Mouse (Mus musculus): Measurements from ENCODE around the gene Hic1.
"Not testable (repeated sequence)": the region's sequence is repeated elsewhere in the genome, so short reads cannot be mapped to it uniquely, and the experiment has no call there.

Hic1 gene

DNA sequence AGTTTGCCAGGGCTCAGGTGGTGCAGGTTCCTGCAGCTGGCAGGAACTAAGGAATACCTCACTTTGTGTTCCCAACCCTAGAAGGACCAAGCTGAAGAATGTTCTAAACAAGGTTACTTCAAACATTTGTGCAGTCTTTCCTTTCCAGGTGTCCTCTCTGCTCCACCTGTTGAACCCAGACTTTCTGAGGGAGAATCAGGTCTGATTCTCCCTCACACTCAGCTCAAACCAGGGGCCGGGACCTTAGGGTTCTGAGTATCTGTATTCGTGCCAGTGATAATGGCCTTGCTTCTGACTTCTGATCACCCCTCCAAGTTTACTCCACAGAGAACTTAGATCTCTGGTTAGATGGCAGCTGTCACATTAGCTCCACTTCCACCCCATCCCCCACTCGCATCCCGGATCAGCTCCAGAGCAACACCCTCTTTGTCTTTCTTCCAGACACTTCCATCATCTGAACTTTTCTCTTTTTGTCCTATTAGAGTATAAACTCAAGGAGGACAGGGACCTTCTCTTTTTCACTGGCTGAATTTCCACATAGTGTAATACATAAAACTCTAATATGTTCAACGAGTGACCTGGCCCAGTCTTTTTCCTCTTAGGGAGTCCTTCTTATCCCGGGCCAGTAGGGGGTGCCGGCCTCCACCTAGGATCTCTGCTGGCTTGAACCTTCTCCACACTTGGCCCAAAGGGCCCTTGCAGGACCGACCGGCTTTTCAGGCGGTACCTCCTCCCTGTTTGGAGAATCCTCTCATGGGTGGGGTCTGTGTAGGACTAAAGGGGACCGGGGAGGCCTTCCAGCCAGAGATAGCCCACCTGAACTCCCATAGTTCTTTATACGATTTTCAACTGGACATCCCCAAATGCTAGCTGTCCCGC lies 23.3 kb upstream of the Hic1 start:
- peak; percentile 93 for DNase-seq

DNA sequence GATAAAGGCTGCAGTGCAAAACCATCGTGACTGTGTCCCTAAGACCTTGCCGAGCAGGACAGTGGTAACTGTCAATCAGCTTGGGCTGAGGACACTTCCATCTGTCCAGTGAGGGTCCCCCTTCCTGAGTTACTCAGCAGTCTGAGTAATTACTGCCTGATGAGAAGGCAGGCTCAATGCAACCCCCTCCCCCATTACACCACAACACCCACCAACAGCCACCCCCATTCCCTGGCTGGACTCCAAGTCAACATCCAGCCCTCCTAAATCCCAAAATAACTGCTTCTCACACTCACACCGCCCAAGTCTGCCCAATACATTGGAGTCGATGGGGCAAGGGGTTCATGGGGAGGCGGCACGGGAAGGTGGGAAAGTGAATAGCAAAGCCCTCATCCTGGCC lies 22.5 kb upstream of the Hic1 start:
- no peak for DNase-seq

DNA sequence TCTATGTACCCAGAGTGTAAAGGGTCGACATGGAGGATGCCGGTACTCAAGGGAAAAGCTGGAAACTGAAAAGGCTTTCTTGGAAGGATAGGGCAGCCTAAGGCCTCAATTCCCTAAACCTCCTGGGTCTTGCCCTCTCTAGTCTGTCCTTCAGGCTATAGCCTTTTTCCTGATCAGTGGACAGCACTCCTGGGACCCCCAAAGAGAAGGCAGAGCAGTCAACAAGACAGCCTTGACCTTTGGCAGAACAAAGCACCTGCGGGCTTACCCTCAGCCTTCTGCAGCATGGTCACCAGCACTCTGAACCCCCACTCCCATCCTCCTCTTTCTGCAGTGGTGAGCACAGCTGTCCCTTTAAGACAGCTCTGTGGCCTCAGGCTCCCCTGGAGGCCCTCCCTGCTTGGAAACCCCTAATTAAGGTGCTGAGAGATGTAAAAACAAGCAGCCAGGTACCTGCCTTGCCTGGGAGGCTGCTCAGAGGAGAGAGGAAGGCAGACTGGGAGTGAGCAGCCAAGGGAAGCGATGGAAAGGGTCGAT lies 21.7 kb upstream of the Hic1 start, which contains the start of gene Dph1:
Gene Dph1, minus strand, starts transcription at position 337 of the 537 bp plus-strand sequence.
- no peak for DNase-seq

DNA sequence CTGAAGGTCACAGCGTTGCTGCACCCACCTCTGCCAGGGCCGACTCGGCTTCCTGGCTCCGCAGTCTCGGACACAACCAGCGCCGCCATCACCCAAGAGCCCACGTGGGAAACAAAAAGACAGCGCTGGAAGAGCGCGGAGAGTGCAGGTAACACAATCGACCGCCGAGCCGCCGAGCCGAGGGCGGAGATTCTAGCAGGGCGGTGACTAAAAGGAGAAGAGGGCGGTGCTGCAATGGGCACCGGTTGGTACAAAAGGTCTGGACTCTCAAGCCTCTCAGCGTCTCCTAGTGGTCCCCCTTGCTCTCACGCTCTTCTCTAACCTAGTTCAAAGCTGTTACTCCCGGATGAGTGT lies 21.0 kb upstream of the Hic1 start:
- DNase-seq, result peak; percentile 92

DNA sequence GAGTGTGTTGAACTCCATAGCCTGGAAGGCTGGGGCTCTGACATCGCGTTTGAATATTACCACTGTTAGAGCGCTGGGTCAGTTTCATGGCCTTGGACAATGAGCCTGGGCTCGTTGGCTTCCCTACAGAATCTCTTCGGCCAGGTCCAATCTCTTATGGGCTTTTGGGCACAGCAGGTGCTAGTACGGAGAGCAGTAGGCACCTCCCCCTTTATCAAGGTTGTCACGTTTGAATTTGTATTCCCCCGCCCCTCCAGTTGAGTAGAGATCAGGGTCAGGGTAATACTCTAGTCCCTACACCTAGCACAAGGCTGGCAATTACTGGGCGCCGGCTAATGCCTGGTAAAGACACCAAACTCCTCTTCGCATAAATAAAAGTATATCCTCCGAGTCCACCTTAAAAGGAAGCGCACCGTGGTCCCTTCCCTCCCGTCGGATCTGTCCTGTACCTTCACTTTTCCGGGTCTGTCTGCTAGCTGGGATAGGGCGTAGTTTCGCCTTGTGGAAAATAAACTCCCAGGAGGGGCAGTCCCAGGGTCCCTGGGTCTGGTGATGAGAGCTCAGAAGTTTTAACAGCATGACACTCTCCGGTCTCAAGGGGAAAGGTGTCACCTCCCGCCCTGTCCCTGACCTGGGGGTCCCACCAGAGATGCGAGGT lies 20.5 kb upstream of the Hic1 start:
- no peak for DNase-seq

GRCm38 (mm10) chr11:75184986-75185385 lies 15.7 kb upstream of the Hic1 start:
- DNase-seq, result no peak

DNA sequence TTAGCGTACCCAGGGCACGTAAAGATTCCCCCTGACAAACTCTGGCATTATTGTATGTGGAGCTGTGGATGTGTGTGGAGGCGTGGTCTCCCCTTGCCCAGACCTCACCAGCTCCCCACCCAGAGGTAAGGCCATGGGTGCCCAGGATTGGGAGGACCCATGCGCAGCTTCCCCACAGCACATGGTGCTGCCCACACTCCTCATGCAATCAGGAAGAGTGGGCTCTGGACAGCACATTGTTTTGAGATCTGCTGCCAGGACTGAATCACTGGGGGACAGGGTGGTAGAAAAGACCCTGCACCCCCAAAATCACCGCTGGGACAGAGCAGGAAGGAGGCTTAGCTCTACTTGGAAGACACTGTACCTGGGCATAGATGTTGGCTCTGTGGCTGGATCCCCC lies 15.3 kb upstream of the Hic1 start:
- DNase-seq, result no peak

DNA sequence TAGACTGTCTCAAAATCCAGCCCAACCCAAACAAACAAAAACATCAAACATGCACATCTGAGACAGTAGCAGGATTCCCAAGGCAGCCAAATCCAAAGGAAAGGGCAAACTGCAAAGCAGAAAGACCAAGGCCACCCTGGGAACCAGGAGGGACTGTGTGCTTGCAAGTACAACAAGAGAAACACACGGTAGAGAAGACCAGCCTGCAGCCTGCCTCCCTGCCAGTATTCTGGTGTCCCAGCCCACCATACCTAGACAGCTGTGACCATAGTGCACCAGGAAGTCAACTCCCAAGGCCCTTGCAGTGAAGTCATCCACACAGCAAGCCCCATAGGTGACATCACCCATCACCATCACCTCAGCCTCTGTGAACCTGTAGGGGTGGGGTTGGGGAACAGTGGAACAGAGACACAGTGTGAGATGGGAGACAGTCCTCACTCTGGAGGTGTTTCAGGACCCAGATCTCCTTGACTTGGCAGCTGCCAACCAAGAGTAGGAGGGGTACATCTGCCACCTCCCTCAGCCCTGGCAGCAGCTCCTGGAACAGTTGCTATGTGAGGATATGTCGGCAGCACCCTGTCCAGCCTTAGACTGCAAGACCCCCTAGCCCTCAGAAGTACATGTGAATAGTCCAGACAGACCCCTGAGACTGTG lies 14.7 kb upstream of the Hic1 start:
- DNase-seq, result no peak

DNA sequence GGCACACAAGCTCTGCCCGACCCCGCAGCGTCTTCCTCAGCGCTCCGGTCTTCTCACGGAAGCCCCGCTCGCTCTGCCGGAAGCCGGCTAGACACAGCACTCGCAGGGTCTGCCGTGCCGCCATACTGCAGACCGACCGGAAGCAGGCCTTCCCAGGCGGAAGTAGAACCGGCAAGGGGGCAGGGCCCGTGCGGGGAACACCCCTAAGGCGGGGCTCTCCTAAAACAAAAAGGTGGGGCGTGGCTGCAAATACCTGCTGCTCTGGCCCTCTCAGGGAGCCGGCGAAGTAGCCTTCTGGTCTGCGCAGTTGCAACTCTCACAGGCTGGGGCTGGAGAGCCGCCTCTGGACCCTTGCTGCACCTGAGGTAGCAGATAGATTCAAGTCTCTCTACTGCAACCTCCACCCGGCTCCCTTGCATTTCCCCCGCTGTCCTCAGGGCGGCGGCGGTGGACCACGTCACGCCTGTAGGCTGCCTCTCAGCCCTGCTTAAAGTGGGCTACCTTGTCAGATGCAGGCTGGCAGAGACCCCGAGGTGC lies 9.4 kb upstream of the Hic1 start, which contains the start of gene Ovca2:
Gene Ovca2, minus strand, starts transcription at position 164 of the 537 bp plus-strand sequence.
- DNase-seq, result peak; percentile 96

- DNase-seq, result no peak
Measured at GRCm38 (mm10) chr11:75178011-75178410, 8.7 kb upstream of the Hic1 start.

GRCm38 (mm10) chr11:75174574-75174973 lies 5.3 kb upstream of the Hic1 start:
- not testable (repeated sequence) for DNase-seq

DNA sequence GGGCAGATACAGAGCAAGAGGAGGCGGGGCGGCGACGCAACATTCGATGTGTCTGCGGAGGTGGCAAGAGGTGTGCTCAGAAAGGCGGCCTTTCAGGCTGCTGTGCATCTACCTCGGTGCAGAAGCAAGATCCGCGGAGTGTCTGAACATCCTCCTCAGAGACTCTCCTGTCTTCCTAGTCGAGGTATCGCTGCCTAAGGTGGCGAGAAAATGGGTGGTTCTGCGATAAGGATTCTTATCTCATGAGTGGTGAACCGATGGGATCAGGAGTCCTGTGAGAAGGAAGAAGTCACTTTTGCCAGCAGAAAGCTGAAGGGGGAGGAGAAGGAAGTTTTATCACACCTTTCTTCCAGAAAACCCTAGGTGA lies 4.5 kb upstream of the Hic1 start:
- no peak for DNase-seq

GRCm38 (mm10) chr11:75173095-75173798 lies 3.9 kb upstream of the Hic1 start:
- peak; percentile 91 for DNase-seq

- DNase-seq, result peak; percentile 56
Measured at GRCm38 (mm10) chr11:75172151-75173094, 3.1 kb upstream of the Hic1 start.

- DNase-seq, result peak; percentile 26
Measured at GRCm38 (mm10) chr11:75171186-75171865, 2.0 kb upstream of the Hic1 start.

DNA sequence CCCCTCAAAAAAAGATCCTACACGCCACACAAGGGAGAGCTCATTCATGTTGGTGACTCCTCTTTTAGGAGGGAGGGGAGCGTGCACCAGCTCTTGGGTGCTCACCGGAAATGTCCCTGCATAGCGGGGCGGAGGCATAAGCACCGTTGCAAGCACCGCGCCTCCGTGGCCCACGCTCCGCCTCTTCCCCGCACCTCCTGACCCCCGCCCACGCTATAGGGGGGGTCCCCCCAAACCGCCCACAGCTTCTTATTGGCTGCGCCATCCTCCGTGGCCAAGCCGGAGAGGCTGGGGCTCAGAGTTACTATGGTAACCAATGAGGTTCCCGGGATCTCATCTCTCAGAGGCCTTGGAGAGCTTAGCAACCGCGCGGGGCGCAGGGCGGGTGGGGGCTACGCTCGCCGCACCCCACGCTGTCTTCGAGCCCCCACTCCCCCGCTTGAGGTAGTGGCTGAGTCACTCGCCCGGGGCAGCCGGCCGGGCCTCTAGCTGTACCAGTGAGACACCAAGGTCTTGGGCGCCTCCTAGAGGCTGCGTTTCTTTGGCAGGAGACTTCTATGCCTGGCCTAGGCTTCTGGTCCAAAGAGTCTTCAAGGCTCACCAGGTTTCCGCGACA lies 925 bp upstream of the Hic1 start:
- peak; percentile 97 for DNase-seq

GRCm38 (mm10) chr11:75168590-75169361 lies 543 bp downstream of the Hic1 start:
- peak; percentile 91 for DNase-seq

DNA sequence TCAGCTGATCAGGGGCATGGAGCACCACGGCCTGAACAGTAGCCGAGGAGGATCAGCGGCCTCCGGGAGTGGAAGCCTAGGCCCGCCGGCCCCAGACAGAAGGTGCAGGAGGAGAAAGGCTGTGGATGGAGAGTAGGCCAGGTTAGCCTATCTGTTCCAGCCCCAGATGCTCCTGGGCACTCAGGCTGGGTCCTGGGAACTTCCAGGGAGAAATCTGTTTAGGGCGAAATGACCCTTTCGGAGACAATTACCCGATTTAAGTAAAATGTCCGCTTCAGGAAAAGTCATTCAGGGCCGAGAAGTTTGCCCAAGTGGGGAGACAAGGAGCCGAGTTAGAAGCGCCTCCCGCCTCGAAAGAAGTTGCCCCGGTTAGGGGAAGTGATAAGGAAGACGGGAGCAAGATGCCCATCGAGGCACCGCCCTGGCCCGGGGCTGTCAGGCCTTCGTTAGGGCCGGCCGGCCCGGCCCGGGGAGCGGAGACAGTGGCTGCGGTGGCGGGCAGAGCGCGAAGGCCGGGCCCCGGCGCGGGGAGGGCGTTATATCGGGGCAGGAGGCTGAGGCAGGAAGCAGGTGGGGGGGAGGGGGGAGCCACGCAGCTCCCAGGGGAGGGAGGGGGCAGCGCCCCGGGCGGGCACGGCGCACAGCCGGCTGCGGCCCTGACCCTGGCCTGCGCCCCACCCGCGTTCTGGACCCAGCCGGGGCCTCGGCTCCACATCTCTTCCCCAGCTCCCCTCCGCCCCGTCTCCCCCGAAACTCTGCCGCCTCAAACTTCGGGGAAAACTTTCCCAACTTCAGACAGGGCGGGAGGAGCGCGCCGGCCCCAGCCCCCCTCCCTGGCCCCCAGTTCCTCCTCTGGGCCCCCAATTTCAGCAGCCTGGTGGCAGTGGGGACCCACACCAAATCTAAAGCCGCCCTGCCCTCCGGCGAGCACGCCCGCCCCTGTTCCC lies 1.4 kb downstream of the Hic1 start:
- peak; percentile 69 for DNase-seq

Measured in lung, postnatal 10 days (tissue).